Mouse (Mus musculus) liver, embryonic 12.5 days (tissue): ENCODE data around the gene Pmepa1. TPM values are rescaled to one million over a fixed set of nuclear protein-coding genes. Genes with fewer than 3 reads are reported as not detected.

ENCODE experiments used
- ATAC-seq: fragments of 200-750 bp; cut with Nextera tagmentation; 2 replicates; pipeline ENCODE4 v1.8.0; 2017; ENCODE audit warnings: moderate number of reproducible peaks, mild to moderate bottlenecking, moderate library complexity
- H3K27ac ChIP-seq: fragments of 300-500 bp; sonication (generic); 2 replicates; pipeline ENCODE4 v1.5.1; 2016; ENCODE audit warnings: mild to moderate bottlenecking
- H3K27me3 ChIP-seq: fragments of 300-500 bp; sonication (generic); replicated peaks from 2 replicates; pipeline ENCODE4 v1.6.1; 2016; ENCODE audit warnings: mild to moderate bottlenecking, moderate library complexity
- H3K36me3 ChIP-seq: fragments of 300-500 bp; sonication (generic); 2 replicates; pipeline ENCODE4 v1.6.1; 2016; ENCODE audit warnings: mild to moderate bottlenecking, moderate library complexity
- H3K4me1 ChIP-seq: fragments of 300-500 bp; sonication (generic); 2 replicates; pipeline ENCODE4 v1.6.1; 2016
- H3K4me2 ChIP-seq: fragments of 300-500 bp; sonication (generic); 2 replicates; pipeline ENCODE4 v1.6.1; 2016; ENCODE audit warnings: mild to moderate bottlenecking, moderate library complexity
- H3K4me3 ChIP-seq: fragments of 300-500 bp; sonication (generic); 2 replicates; pipeline ENCODE4 v1.5.1; 2016; ENCODE audit warnings: mild to moderate bottlenecking, moderate library complexity
- H3K9ac ChIP-seq: fragments of 300-500 bp; sonication (generic); 2 replicates; pipeline ENCODE4 v1.6.1; 2016; ENCODE audit warnings: mild to moderate bottlenecking, moderate library complexity
- H3K9me3 ChIP-seq: fragments of 300-500 bp; sonication (generic); replicated peaks from 2 replicates; pipeline ENCODE4 v1.6.1; 2016; ENCODE audit warnings: mild to moderate bottlenecking, moderate library complexity
- WGBS: fragments of 180-500 bp; shearing (Covaris S2); methylation state at CpG from one replicate; pipeline ENCODE4 v1.1.7; 2016; ENCODE audit not compliant: insufficient replicate concordance; 5-methylcytosine and 5-hydroxymethylcytosine counted together
- polyA plus RNA-seq: library from polyadenylated mRNA; unstranded; fragments of >200 nt; fragmentation: Nextera tagmentation; extraction: Ambion mirVana; gene quantifications from 2 replicates; pipeline ENCODE4 v1.2.1, GENCODE M21; 2016

Gene Pmepa1
- polyA plus RNA-seq, 1 experiment from 2014 or later = 0.24 TPM

- Histone ChIP-seq H3K9me3 (no peaks in the 10 kb centered on the region), H3K27me3 (no peaks in the 10 kb centered on the region; the same call in 1 of the 2 replicates), H3K4me1 (peaks cover 12% of the 10 kb centered on the region), H3K4me2 (no peak overlapping the region), H3K27ac (no peak overlapping the region), H3K4me3 (no peak overlapping the region), H3K36me3 (no peaks in the 10 kb centered on the region), H3K9ac (no peak overlapping the region)
- WGBS = 74% methylated on average over 8 of the region's 8 CpGs
- no peak for ATAC-seq
Measured at GRCm38 (mm10) chr2:173232766-173233099, 43.6 kb downstream of the Pmepa1 start.

- Histone ChIP-seq H3K9me3 (no peaks in the 10 kb centered on the region), H3K36me3 (no peaks in the 10 kb centered on the region), H3K9ac (no peak overlapping the region), H3K4me3 (no peak overlapping the region), H3K27ac (no peak overlapping the region), H3K4me2 (no peak overlapping the region), H3K27me3 (no peaks in the 10 kb centered on the region; the same call in 1 of the 2 replicates), H3K4me1 (peaks cover 12% of the 10 kb centered on the region)
- ATAC-seq = no peak
- WGBS = 73% methylated on average over 22 of the region's 22 CpGs
Measured at GRCm38 (mm10) chr2:173232065-173232765, 44.1 kb downstream of the Pmepa1 start.

- peak; percentile 64 for ATAC-seq
- Histone ChIP-seq H3K4me2 (peak overlapping the region; percentile 39), H3K9me3 (no peaks in the 10 kb centered on the region), H3K9ac (no peak overlapping the region), H3K4me3 (no peak overlapping the region), H3K36me3 (no peaks in the 10 kb centered on the region), H3K27ac (no peak overlapping the region), H3K27me3 (no peaks in the 10 kb centered on the region; the same call in 1 of the 2 replicates), H3K4me1 (peaks cover 6% of the 10 kb centered on the region)
- whole genome bisulfite sequencing = 5% methylated on average over 10 of the region's 10 CpGs
Measured at GRCm38 (mm10) chr2:173229578-173230224, 46.6 kb downstream of the Pmepa1 start.

- no peak for ATAC-seq
- H3K9ac ChIP-seq = no peak overlapping the region
- peaks cover 5% of the 10 kb centered on the region; the same call in 1 of the 2 replicates for H3K4me1 ChIP-seq
- no peak overlapping the region for H3K4me2 ChIP-seq
- H3K27ac ChIP-seq = no peak overlapping the region
- H3K27me3 ChIP-seq = no peaks in the 10 kb centered on the region; the same call in 1 of the 2 replicates
- no peak overlapping the region for H3K4me3 ChIP-seq
- 75% methylated on average over 8 of the region's 8 CpGs for WGBS
- H3K9me3 ChIP-seq = no peaks in the 10 kb centered on the region
- no peaks in the 10 kb centered on the region for H3K36me3 ChIP-seq
Measured at GRCm38 (mm10) chr2:173228567-173228966, 47.8 kb downstream of the Pmepa1 start.

- ATAC-seq = no peak
- WGBS = 82% methylated on average over 8 of the region's 8 CpGs
- H3K4me2 ChIP-seq = no peak overlapping the region
- H3K9ac ChIP-seq = no peak overlapping the region
- no peak overlapping the region for H3K4me3 ChIP-seq
- no peak overlapping the region for H3K27ac ChIP-seq
- no peaks in the 10 kb centered on the region for H3K36me3 ChIP-seq
- no peaks in the 10 kb centered on the region for H3K9me3 ChIP-seq
- H3K4me1 ChIP-seq = peaks cover 5% of the 10 kb centered on the region; the same call in 1 of the 2 replicates
- no peaks in the 10 kb centered on the region; the same call in 1 of the 2 replicates for H3K27me3 ChIP-seq
Measured at GRCm38 (mm10) chr2:173226792-173227191, 49.5 kb downstream of the Pmepa1 start.

GRCm38 (mm10) chr2:173225906-173226305 is 50.4 kb downstream of the Pmepa1 start:
- no peak overlapping the region for H3K9ac ChIP-seq
- ATAC-seq = no peak
- H3K27ac ChIP-seq = no peak overlapping the region
- no peaks in the 10 kb centered on the region; the same call in 1 of the 2 replicates for H3K27me3 ChIP-seq
- no peak overlapping the region for H3K4me2 ChIP-seq
- H3K4me1 ChIP-seq = peaks cover 5% of the 10 kb centered on the region; the same call in 1 of the 2 replicates
- WGBS = 74% methylated on average over 7 of the region's 7 CpGs
- H3K4me3 ChIP-seq = no peak overlapping the region
- H3K36me3 ChIP-seq = no peaks in the 10 kb centered on the region
- no peaks in the 10 kb centered on the region for H3K9me3 ChIP-seq

GRCm38 (mm10) chr2:173224832-173225231 is 51.5 kb downstream of the Pmepa1 start:
- WGBS = 59% methylated on average over 7 of the region's 7 CpGs
- no peak for ATAC-seq
- Histone ChIP-seq H3K4me2 (no peak overlapping the region), H3K9ac (no peak overlapping the region), H3K27ac (no peak overlapping the region), H3K27me3 (no peaks in the 10 kb centered on the region; the same call in 1 of the 2 replicates), H3K4me1 (peaks cover 2% of the 10 kb centered on the region; the same call in 1 of the 2 replicates), H3K4me3 (no peak overlapping the region), H3K36me3 (no peaks in the 10 kb centered on the region), H3K9me3 (no peaks in the 10 kb centered on the region)

- no peak overlapping the region for H3K4me2 ChIP-seq
- ATAC-seq = no peak
- H3K36me3 ChIP-seq = no peaks in the 10 kb centered on the region
- H3K4me1 ChIP-seq = no peaks in the 10 kb centered on the region
- no peaks in the 10 kb centered on the region for H3K9me3 ChIP-seq
- no peak overlapping the region for H3K4me3 ChIP-seq
- H3K27me3 ChIP-seq = no peaks in the 10 kb centered on the region; the same call in 1 of the 2 replicates
- no peak overlapping the region for H3K27ac ChIP-seq
- WGBS = 26% methylated on average over 3 of the region's 3 CpGs
- H3K9ac ChIP-seq = no peak overlapping the region
Measured at GRCm38 (mm10) chr2:173224097-173224496, 52.2 kb downstream of the Pmepa1 start.

GRCm38 (mm10) chr2:173223496-173223895 is 52.8 kb downstream of the Pmepa1 start:
- no peak overlapping the region for H3K4me3 ChIP-seq
- WGBS = 44% methylated on average over 3 of the region's 3 CpGs
- ATAC-seq = no peak
- no peaks in the 10 kb centered on the region for H3K36me3 ChIP-seq
- no peak overlapping the region for H3K9ac ChIP-seq
- H3K27ac ChIP-seq = no peak overlapping the region
- H3K4me2 ChIP-seq = no peak overlapping the region
- H3K27me3 ChIP-seq = no peaks in the 10 kb centered on the region; the same call in 1 of the 2 replicates
- no peaks in the 10 kb centered on the region for H3K4me1 ChIP-seq
- no peaks in the 10 kb centered on the region for H3K9me3 ChIP-seq

GRCm38 (mm10) chr2:173220754-173221153 is 55.6 kb downstream of the Pmepa1 start:
- Histone ChIP-seq H3K9ac (no peak overlapping the region), H3K9me3 (no peaks in the 10 kb centered on the region), H3K4me1 (no peaks in the 10 kb centered on the region), H3K27ac (no peak overlapping the region), H3K36me3 (no peaks in the 10 kb centered on the region), H3K4me3 (no peak overlapping the region), H3K4me2 (no peak overlapping the region), H3K27me3 (peaks cover 11% of the 10 kb centered on the region; the same call in 1 of the 2 replicates)
- WGBS = 78% methylated on average over 9 of the region's 9 CpGs
- ATAC-seq = no peak

- Histone ChIP-seq H3K4me3 (no peak overlapping the region), H3K36me3 (no peaks in the 10 kb centered on the region), H3K9ac (no peak overlapping the region), H3K4me2 (no peak overlapping the region), H3K27ac (no peak overlapping the region), H3K27me3 (peaks cover 14% of the 10 kb centered on the region; the same call in 1 of the 2 replicates), H3K9me3 (no peaks in the 10 kb centered on the region), H3K4me1 (no peaks in the 10 kb centered on the region)
- 34% methylated on average over 10 of the region's 10 CpGs for WGBS
- no peak for ATAC-seq
Measured at GRCm38 (mm10) chr2:173219256-173219954, 56.9 kb downstream of the Pmepa1 start.
